Mouse (Mus musculus): ENCODE results near the gene Stk32c. TPM values are rescaled to one million over a fixed set of nuclear protein-coding genes. Genes with fewer than 3 reads are reported as not detected.

Gene Stk32c
- 3.2 and 3.7 TPM in 2 replicates for polyA plus RNA-seq (2015; fragmentation: Nextera tagmentation; extraction: Ambion mirVana)

DNA sequence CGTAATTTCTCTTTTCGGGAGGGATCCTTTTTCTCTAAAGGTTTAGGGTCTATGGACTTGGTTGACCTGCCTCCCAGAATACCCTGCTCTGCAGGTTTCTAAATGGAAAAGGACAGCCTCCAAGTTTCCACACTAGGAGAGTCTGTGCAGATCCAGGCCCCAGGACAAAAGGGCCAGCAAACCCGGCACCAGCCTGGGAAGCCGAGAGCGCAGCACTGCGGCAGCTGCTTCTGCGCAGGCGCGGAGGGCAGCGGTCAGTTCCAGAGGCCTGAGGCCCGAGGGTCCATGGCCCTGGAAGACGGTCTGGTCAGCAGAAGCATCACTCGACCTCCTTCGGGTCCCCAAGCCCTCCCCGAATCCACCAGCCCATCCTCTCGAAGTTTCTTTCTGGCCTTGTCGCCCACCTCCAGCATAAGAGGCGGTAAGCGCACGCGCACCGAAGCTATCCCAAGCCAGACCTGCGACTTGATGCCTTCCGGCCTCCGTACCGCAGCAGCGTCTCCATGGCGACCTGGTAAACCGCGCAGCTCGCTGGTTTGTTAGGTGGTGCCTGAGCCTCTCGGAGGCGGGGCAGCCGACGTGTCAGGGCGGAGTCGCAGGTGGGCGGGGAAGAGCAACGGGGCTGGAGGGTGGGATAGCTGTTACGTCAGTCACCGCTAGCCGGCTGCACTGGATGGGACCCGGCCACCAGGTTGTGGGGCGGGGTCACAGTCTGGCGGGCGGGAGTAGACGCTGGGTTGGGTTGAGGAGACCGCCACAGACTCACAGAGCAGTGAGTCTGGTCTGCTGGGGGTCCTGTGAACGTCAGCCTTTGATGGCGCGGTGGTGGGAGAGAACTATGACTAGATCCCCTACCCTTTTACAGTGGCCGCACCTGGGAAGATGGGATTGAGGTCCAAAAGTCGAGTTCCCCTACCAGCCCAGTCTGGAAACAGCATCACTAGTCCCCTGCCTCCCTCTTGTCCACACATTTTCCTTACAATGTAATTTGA lies at the start of gene Stk32c, which contains the start of gene Lrrc27:
Gene Stk32c, minus strand, starts transcription at position 554 of the 992 bp plus-strand sequence.
Gene Lrrc27, plus strand, starts transcription at position 235 of the 992 bp plus-strand sequence.
- peak within 1 kb of the TSS; percentile 80 for H3K9ac ChIP-seq (ENCODE audit: low read depth, low read length)
- WGBS: 2% methylated on average over 53 of the region's 53 CpGs
- peak; percentile 97 for ATAC-seq
- no peaks in the 10 kb centered on the region for H3K27me3 ChIP-seq (ENCODE audit: control insufficient read depth, insufficient read depth, low read depth, low read length)
- H3K4me3 ChIP-seq (ENCODE audit: low read depth, low read length): peak within 1 kb of the TSS; percentile 65
- peaks cover 10% of the 10 kb centered on the region for H3K4me1 ChIP-seq (ENCODE audit: control insufficient read depth, insufficient read depth, low read length)
- H3K9me3 ChIP-seq (replicated peaks; ENCODE audit: control insufficient read depth, low read length, poor library complexity, severe bottlenecking): no peaks in the 10 kb centered on the region
- no peaks in the 10 kb centered on the region for H3K36me3 ChIP-seq (ENCODE audit: control insufficient read depth, insufficient read depth, low read length)
- H3K4me2 ChIP-seq (ENCODE audit: low read length): peak within 1 kb of the TSS; percentile 73
- H3K27ac ChIP-seq (ENCODE audit: low read length): peak within 1 kb of the TSS; percentile 92

DNA sequence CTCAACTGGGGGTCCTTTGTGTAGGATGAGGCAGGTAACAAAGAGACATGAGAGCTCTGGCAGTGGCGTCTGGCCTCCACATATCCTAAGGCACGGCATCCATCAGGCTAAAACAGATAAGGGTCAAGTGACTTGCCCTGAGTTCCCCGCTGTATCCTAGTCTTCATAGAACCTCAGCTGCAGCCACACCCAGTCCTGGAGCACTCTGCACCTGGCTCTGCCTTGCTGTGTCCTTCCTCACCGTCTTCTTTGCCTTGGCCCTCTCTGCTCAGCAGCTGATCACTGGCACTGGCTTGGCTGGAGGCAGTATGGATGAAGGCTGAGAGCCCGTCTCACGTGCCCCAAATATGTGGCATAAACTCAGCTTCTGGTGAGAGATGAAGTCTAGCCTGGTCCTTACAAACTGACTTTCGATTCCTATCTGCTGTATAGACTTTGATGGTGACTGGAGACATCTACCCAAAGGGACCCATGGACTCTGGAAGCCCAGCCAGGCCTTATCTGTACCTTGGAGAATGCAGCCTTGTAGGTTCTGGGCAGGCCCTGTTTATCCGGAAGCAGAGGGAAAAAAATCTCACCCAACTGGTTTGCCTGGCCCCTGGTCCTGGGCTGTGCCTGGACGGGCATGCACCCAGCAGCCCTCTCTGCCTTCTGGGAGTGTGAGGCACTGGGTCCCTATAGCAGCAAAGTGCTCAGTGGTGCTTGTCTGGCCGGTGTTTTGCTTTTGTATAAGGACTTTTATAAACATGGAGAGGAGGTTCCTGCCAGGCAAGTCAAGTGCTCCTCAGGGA lies 44.8 kb upstream of the Stk32c start:
- Histone ChIP-seq H3K27ac (ENCODE audit: low read length) (no peak overlapping the region), H3K27me3 (ENCODE audit: control insufficient read depth, insufficient read depth, low read depth, low read length) (no peaks in the 10 kb centered on the region), H3K9ac (ENCODE audit: low read depth, low read length) (no peak overlapping the region), H3K4me2 (ENCODE audit: low read length) (no peak overlapping the region), H3K36me3 (ENCODE audit: control insufficient read depth, insufficient read depth, low read length) (0 out of 2 replicates have a peak, but pooled peaks cover 2% of the 10 kb centered on the region), H3K4me1 (ENCODE audit: control insufficient read depth, insufficient read depth, low read length) (no peaks in the 10 kb centered on the region), H3K9me3 (replicated peaks; ENCODE audit: control insufficient read depth, low read length, poor library complexity, severe bottlenecking) (no peaks in the 10 kb centered on the region; the same call in 1 of the 2 replicates), H3K4me3 (ENCODE audit: low read depth, low read length) (no peak overlapping the region)
- ATAC-seq: no peak
- 71% methylated on average over 10 of the region's 10 CpGs for WGBS

DNA sequence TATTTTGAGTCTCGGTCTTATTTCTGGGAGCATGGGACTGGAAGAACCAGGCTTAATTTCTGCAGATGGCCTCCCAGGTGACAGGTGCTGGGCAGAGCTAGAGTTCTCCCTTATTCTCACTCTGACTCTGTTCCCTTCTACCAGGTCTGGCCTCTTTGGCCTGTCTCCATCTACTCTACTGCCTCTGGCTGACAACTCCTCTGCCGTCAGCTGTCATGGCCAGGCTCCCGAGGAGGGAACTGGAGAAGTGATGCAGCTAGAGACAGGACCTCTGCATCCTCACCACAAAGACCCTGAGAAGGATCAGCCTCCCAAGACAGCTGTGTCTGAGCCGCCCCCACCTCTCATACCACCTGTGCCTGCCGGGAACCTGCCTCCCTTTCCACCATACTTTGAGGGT lies 41.5 kb upstream of the Stk32c start:
- H3K36me3 ChIP-seq (ENCODE audit: control insufficient read depth, insufficient read depth, low read length): 0 out of 2 replicates have a peak, but pooled peaks cover 2% of the 10 kb centered on the region
- no peaks in the 10 kb centered on the region for H3K27me3 ChIP-seq (ENCODE audit: control insufficient read depth, insufficient read depth, low read depth, low read length)
- H3K4me2 ChIP-seq (ENCODE audit: low read length): no peak overlapping the region
- H3K9ac ChIP-seq (ENCODE audit: low read depth, low read length): no peak overlapping the region
- no peak overlapping the region for H3K27ac ChIP-seq (ENCODE audit: low read length)
- WGBS: 84% methylated on average over 5 of the region's 5 CpGs
- H3K4me3 ChIP-seq (ENCODE audit: low read depth, low read length): no peak overlapping the region
- no peak for ATAC-seq
- H3K4me1 ChIP-seq (ENCODE audit: control insufficient read depth, insufficient read depth, low read length): 0 out of 2 replicates have a peak, but pooled peaks cover 2% of the 10 kb centered on the region
- no peaks in the 10 kb centered on the region for H3K9me3 ChIP-seq (replicated peaks; ENCODE audit: control insufficient read depth, low read length, poor library complexity, severe bottlenecking)

DNA sequence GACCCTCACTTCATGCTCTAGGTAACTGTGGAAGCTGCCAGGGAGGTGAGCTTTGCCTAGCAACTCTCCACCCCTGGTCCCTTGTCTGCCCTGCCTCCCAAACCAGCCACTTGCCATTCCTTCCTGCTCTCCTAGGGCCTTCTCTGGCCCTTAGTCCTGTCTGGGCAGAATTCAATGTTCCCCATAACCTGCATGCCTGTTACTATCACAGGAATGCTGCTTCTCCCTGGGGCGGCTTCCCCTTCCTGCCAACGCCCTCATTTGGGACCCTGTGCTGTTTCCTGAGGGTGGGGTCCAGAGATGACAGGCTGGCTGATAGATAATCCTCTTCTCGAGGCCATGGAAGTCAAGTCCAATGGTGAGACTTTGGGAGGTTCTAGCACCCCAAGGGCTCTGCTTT lies 40.4 kb upstream of the Stk32c start:
- no peak overlapping the region for H3K9ac ChIP-seq (ENCODE audit: low read depth, low read length)
- peaks cover 8% of the 10 kb centered on the region for H3K4me1 ChIP-seq (ENCODE audit: control insufficient read depth, insufficient read depth, low read length)
- no peak overlapping the region for H3K4me2 ChIP-seq (ENCODE audit: low read length)
- H3K36me3 ChIP-seq (ENCODE audit: control insufficient read depth, insufficient read depth, low read length): 0 out of 2 replicates have a peak, but pooled peaks cover 2% of the 10 kb centered on the region
- no peak overlapping the region for H3K27ac ChIP-seq (ENCODE audit: low read length)
- H3K9me3 ChIP-seq (replicated peaks; ENCODE audit: control insufficient read depth, low read length, poor library complexity, severe bottlenecking): no peaks in the 10 kb centered on the region
- H3K4me3 ChIP-seq (ENCODE audit: low read depth, low read length): no peak overlapping the region
- 84% methylated on average over 3 of the region's 3 CpGs for WGBS
- no peak for ATAC-seq
- no peaks in the 10 kb centered on the region for H3K27me3 ChIP-seq (ENCODE audit: control insufficient read depth, insufficient read depth, low read depth, low read length)

DNA sequence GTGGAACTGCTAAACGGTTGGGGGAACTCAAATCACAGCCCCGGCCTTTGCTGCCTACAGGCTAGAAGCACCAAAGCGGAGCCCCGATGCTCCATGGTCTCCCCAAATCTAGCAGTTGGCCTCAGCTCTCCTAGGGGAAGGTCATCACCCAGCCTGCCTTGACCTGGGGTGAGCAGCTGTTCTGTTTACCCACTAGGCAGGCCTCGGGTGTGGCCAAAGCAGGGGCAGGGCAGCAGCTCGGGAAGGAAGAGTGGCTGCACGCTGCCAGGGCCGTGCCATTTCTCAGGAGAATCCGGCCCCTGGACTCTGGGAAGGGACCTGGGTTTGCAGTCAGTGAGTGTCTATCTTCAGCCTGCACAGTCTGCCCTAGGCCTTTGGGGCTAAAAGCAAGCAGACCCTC lies 39.9 kb upstream of the Stk32c start:
- no peak overlapping the region for H3K4me3 ChIP-seq (ENCODE audit: low read depth, low read length)
- no peak overlapping the region for H3K4me2 ChIP-seq (ENCODE audit: low read length)
- no peaks in the 10 kb centered on the region for H3K9me3 ChIP-seq (replicated peaks; ENCODE audit: control insufficient read depth, low read length, poor library complexity, severe bottlenecking)
- H3K36me3 ChIP-seq (ENCODE audit: control insufficient read depth, insufficient read depth, low read length): 0 out of 2 replicates have a peak, but pooled peaks cover 2% of the 10 kb centered on the region
- H3K4me1 ChIP-seq (ENCODE audit: control insufficient read depth, insufficient read depth, low read length): peaks cover 8% of the 10 kb centered on the region
- H3K9ac ChIP-seq (ENCODE audit: low read depth, low read length): no peak overlapping the region
- WGBS: 74% methylated on average over 9 of the region's 9 CpGs
- no peaks in the 10 kb centered on the region for H3K27me3 ChIP-seq (ENCODE audit: control insufficient read depth, insufficient read depth, low read depth, low read length)
- H3K27ac ChIP-seq (ENCODE audit: low read length): no peak overlapping the region
- ATAC-seq: no peak

DNA sequence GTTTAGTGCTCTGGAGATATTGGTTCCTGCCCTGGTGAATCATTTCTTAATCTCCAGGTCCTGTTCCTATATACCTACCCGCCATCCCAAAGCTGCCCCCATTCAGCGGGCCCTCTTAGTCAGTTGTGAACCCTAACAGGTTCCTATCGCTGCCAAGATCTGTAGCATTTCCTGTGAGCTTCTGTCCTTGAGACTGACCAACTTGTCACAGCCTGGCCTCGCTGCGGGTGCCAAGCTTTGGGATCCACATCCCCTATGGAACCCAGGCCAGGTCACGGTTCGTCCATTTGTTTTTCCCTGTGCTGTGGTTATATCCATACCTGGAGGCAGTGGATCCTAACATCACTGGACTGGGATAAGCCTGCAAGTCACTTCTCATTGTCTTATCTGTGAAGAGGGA lies 39.5 kb upstream of the Stk32c start:
- Histone ChIP-seq H3K4me2 (ENCODE audit: low read length) (no peak overlapping the region), H3K27ac (ENCODE audit: low read length) (no peak overlapping the region), H3K36me3 (ENCODE audit: control insufficient read depth, insufficient read depth, low read length) (0 out of 2 replicates have a peak, but pooled peaks cover 2% of the 10 kb centered on the region), H3K9ac (ENCODE audit: low read depth, low read length) (no peak overlapping the region), H3K9me3 (replicated peaks; ENCODE audit: control insufficient read depth, low read length, poor library complexity, severe bottlenecking) (no peaks in the 10 kb centered on the region), H3K4me3 (ENCODE audit: low read depth, low read length) (no peak overlapping the region), H3K4me1 (ENCODE audit: control insufficient read depth, insufficient read depth, low read length) (peaks cover 12% of the 10 kb centered on the region), H3K27me3 (ENCODE audit: control insufficient read depth, insufficient read depth, low read depth, low read length) (no peaks in the 10 kb centered on the region)
- WGBS: 96% methylated on average over 7 of the region's 7 CpGs
- ATAC-seq: no peak

DNA sequence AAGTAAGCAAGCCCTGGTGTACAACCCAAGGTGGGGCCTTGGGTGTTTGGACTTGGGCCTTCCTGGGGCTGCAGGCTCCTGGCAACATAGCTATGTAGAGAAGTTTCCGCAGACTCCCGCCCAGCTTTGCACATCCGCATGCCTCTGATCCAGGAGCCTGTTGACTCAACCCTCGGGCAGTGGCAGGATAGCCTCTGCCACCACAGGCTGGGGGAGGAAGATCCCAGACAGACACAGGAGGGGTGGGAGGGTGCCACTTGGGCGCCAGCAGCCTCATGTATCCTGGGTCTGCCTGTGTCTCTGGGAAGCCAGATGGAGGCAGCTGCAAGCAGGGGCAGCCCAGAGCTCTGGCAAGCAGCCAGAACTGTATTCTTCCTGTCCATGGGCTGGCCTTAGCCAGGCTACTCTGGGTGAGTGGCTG lies 38.8 kb upstream of the Stk32c start:
- Histone ChIP-seq H3K4me2 (ENCODE audit: low read length) (no peak overlapping the region), H3K9me3 (replicated peaks; ENCODE audit: control insufficient read depth, low read length, poor library complexity, severe bottlenecking) (no peaks in the 10 kb centered on the region), H3K9ac (ENCODE audit: low read depth, low read length) (0 out of 2 replicates have a peak overlapping the region, but pooled peaks have one; percentile 10), H3K27me3 (ENCODE audit: control insufficient read depth, insufficient read depth, low read depth, low read length) (no peaks in the 10 kb centered on the region), H3K4me1 (ENCODE audit: control insufficient read depth, insufficient read depth, low read length) (peaks cover 16% of the 10 kb centered on the region), H3K4me3 (ENCODE audit: low read depth, low read length) (no peak overlapping the region), H3K36me3 (ENCODE audit: control insufficient read depth, insufficient read depth, low read length) (0 out of 2 replicates have a peak, but pooled peaks cover 2% of the 10 kb centered on the region), H3K27ac (ENCODE audit: low read length) (no peak overlapping the region)
- no peak for ATAC-seq
- WGBS: 79% methylated on average over 5 of the region's 5 CpGs

DNA sequence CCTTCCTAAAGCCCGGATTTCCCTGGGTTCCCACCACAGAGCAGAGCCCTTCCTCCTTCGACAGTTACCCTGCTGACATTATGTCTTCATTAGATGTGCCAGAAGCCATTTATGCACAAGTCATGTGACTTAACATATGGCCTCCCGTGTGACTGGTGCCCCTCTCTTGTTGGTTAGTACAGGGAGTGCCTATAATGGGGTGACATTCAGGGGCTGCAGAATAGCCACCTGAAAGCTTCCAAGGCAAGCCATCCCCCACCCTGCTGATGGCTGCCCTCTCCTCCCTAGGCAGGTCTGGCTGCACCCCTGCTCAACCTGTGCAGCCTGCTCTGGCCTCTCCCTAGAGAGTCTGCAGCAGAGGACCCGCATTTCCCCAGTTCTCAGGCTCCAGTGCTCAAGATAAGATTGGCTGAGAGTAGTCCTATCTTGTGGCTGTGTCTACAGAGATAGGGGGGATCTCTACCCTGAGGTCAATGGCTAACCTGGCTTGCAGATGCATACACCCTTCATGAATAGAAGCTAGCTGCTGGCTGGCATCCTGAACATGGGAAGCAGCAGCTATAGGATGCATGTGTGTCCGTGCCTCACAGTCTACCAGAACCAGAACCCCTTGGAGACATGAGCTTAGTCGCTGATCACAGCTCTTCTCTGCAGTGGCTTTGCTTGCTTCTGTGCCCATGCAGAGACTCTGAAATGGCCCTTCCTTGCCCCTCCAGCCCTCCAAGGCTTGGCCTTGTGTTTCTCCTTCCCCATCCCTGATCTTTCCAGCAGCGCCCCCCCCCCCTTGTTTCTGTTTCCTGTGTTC lies 36.5 kb upstream of the Stk32c start:
- no peaks in the 10 kb centered on the region for H3K36me3 ChIP-seq (ENCODE audit: control insufficient read depth, insufficient read depth, low read length)
- no peak overlapping the region for H3K27ac ChIP-seq (ENCODE audit: low read length)
- peaks cover 16% of the 10 kb centered on the region for H3K4me1 ChIP-seq (ENCODE audit: control insufficient read depth, insufficient read depth, low read length)
- H3K4me3 ChIP-seq (ENCODE audit: low read depth, low read length): no peak overlapping the region
- H3K4me2 ChIP-seq (ENCODE audit: low read length): peak overlapping the region; percentile 67
- 27% methylated on average over 6 of the region's 7 CpGs for WGBS
- peak overlapping the region; percentile 28; the same call in 1 of the 2 replicates for H3K9ac ChIP-seq (ENCODE audit: low read depth, low read length)
- no peaks in the 10 kb centered on the region for H3K9me3 ChIP-seq (replicated peaks; ENCODE audit: control insufficient read depth, low read length, poor library complexity, severe bottlenecking)
- ATAC-seq: peak; percentile 26; the same call in 1 of the 2 replicates
- H3K27me3 ChIP-seq (ENCODE audit: control insufficient read depth, insufficient read depth, low read depth, low read length): peaks cover 8% of the 10 kb centered on the region; the same call in 1 of the 2 replicates
